ENCODE assay signal across 8 mouse cellular contexts in genomic region chr13:68997386-68997785, GRCm38 (mm10). TPM values are rescaled to one million over a fixed set of nuclear protein-coding genes. Genes with fewer than 3 reads are reported as not detected.
DNase-seq lines count a peak whose midpoint lies in the region; ATAC-seq and TF ChIP-seq lines count a peak whose summit lies in the region.
"Had no signal": no experiment of that assay in that cellular context is flagged by ENCODE, and none has a peak within 500 bp of the region (broad histone marks: within the 10 kb centered on the region; RNA-seq: fewer than 3 reads in every experiment).

No protein-coding gene starts in this region.

- peak overlapping the region; percentile 93 for H3K4me2 ChIP-seq in forebrain, embryonic 12.5 days
- H3K4me2 ChIP-seq in intestine, postnatal 0 days (replicated peaks; ENCODE audit: low read depth): peak overlapping the region; percentile 90
- H3K4me2 ChIP-seq in liver, embryonic 12.5 days: no peak overlapping the region
- H3K4me2 ChIP-seq: liver, embryonic 15.5 days had no signal

- H3K9ac ChIP-seq in forebrain, embryonic 12.5 days: no peak overlapping the region
- H3K9ac ChIP-seq in intestine, postnatal 0 days (ENCODE audit: low read depth, low read length): no peak overlapping the region
- no peak overlapping the region for H3K9ac ChIP-seq in liver, embryonic 12.5 days
- H3K9ac ChIP-seq: liver, embryonic 15.5 days had no signal

- H3K9me3 ChIP-seq in forebrain, embryonic 12.5 days: no peaks in the 10 kb centered on the region
- H3K9me3 ChIP-seq in intestine, postnatal 0 days (ENCODE audit: control insufficient read depth): no peaks in the 10 kb centered on the region
- no peaks in the 10 kb centered on the region for H3K9me3 ChIP-seq in liver, embryonic 12.5 days (replicated peaks)
- H3K9me3 ChIP-seq: liver, embryonic 15.5 days had no signal

- WGBS in forebrain, embryonic 12.5 days: 35% methylated on average over 10 of the region's 10 CpGs
- WGBS in intestine, postnatal 0 days: 42% methylated on average over 10 of the region's 10 CpGs
- 26% methylated on average over 10 of the region's 10 CpGs for whole genome bisulfite sequencing in olfactory bulb, adult 2 months
- WGBS in liver, embryonic 12.5 days (ENCODE audit: insufficient replicate concordance): 14% methylated on average over 10 of the region's 10 CpGs

- H3K27ac ChIP-seq in layer of hippocampus, adult 2 months: peak overlapping the region; percentile 98
- no peak overlapping the region for H3K27ac ChIP-seq in forebrain, embryonic 12.5 days
- H3K27ac ChIP-seq in intestine, postnatal 0 days (ENCODE audit: low read depth, low read length): no peak overlapping the region
- no peak overlapping the region for H3K27ac ChIP-seq in olfactory bulb, adult 2 months (ENCODE audit: insufficient read depth, low read depth, low read length)
- H3K27ac ChIP-seq in liver, embryonic 12.5 days: no peak overlapping the region
- H3K27ac ChIP-seq: liver, embryonic 15.5 days had no signal

- no peak for DNase-seq in layer of hippocampus, adult 2 months (ENCODE audit: low spot score in 2 of 2)
- DNase-seq in layer of hippocampus, adult 9-10 months (ENCODE audit: low spot score): no peak
- DNase-seq in adrenal gland, postnatal 10 days: no peak

- TF ChIP-seq POLR2A in olfactory bulb, adult 2 months (IDR thresholded peaks at IDR 0.05; ENCODE audit: insufficient read depth, low read depth, low read length): no peak

- peaks cover 29% of the 10 kb centered on the region for H3K27me3 ChIP-seq in forebrain, embryonic 12.5 days
- H3K27me3 ChIP-seq in intestine, postnatal 0 days (replicated peaks; ENCODE audit: control insufficient read depth, insufficient read depth, low read length): peaks cover 24% of the 10 kb centered on the region; the same call in 1 of the 2 replicates
- peaks cover 40% of the 10 kb centered on the region for H3K27me3 ChIP-seq in liver, embryonic 12.5 days (replicated peaks)

- no peaks in the 10 kb centered on the region for H3K36me3 ChIP-seq in forebrain, embryonic 12.5 days (replicated peaks)
- H3K36me3 ChIP-seq in intestine, postnatal 0 days (ENCODE audit: control insufficient read depth, insufficient read depth): no peaks in the 10 kb centered on the region
- no peaks in the 10 kb centered on the region for H3K36me3 ChIP-seq in liver, embryonic 12.5 days
- H3K36me3 ChIP-seq: liver, embryonic 15.5 days had no signal

- peaks cover 18% of the 10 kb centered on the region for H3K4me1 ChIP-seq in forebrain, embryonic 12.5 days
- H3K4me1 ChIP-seq in intestine, postnatal 0 days (replicated peaks; ENCODE audit: control insufficient read depth, insufficient read depth, low read length): peaks cover 4% of the 10 kb centered on the region; the same call in 1 of the 2 replicates
- H3K4me1 ChIP-seq in olfactory bulb, adult 2 months (ENCODE audit: control insufficient read depth, insufficient read depth, low read length): peaks cover 11% of the 10 kb centered on the region
- no peaks in the 10 kb centered on the region for H3K4me1 ChIP-seq in liver, embryonic 12.5 days
- H3K4me1 ChIP-seq: liver, embryonic 15.5 days had no signal

- TF ChIP-seq CTCF in layer of hippocampus, adult 2 months (conservative IDR thresholded peaks at IDR 0.05): no peak
- no peak for TF ChIP-seq CTCF in intestine, postnatal 0 days (IDR thresholded peaks at IDR 0.05; ENCODE audit: low read depth)
- TF ChIP-seq CTCF in olfactory bulb, adult 2 months (IDR thresholded peaks at IDR 0.05; ENCODE audit: insufficient read depth, low read depth, low read length): no peak

- peak overlapping the region; percentile 92 for H3K4me3 ChIP-seq in layer of hippocampus, adult 2 months
- no peak overlapping the region for H3K4me3 ChIP-seq in forebrain, embryonic 12.5 days (replicated peaks)
- H3K4me3 ChIP-seq in intestine, postnatal 0 days (ENCODE audit: low read depth, low read length): peak overlapping the region; percentile 66; the same call in 1 of the 2 replicates
- H3K4me3 ChIP-seq in olfactory bulb, adult 2 months (ENCODE audit: insufficient read depth, low read depth, low read length): peak overlapping the region; percentile 79
- H3K4me3 ChIP-seq in liver, embryonic 12.5 days: no peak overlapping the region

- no peak for ATAC-seq in forebrain, embryonic 12.5 days (ENCODE audit: low FRiP score)
- ATAC-seq in intestine, postnatal 0 days: no peak
- no peak for ATAC-seq in liver, embryonic 12.5 days

RNA-seq across cellular contexts. Expression of gene Adcy2, which starts 2.0 kb away (rescaled TPM):
- total RNA-seq in layer of hippocampus, adult 2 months (2021): 100 to 1,000 TPM; 116 TPM
- 1.3 and 2.1 TPM in 2 replicates for polyA plus RNA-seq in forebrain, embryonic 12.5 days (2016; fragmentation: Nextera tagmentation; extraction: Ambion mirVana)
- polyA plus RNA-seq in intestine, postnatal 0 days (2015; fragmentation: Nextera tagmentation; extraction: Ambion mirVana): 1.2 and 1.3 TPM in 2 replicates
- polyA plus RNA-seq in olfactory bulb, adult 2 months (2012; ENCODE audit: insufficient read depth, insufficient read length, low replicate concordance, missing spikeins): not detected in 2 replicates
- total RNA-seq in adrenal gland, postnatal 10 days (2021): 1 to 10 TPM; 2.0 to 3.7 TPM
- polyA plus RNA-seq in liver, embryonic 12.5 days (2016; fragmentation: Nextera tagmentation; extraction: Ambion mirVana): 0.48 and 0.51 TPM in 2 replicates

Comparison
In these comparisons a context has a peak if more than half of its experiments do, and no peak if none do; other contexts are left out.
1. H3K4me3 ChIP-seq: peak in layer of hippocampus, adult 2 months (single experiment), intestine, postnatal 0 days (single experiment) and olfactory bulb, adult 2 months (single experiment); none in forebrain, embryonic 12.5 days (single experiment) and liver, embryonic 12.5 days (single experiment).